Mouse (Mus musculus) stomach, embryonic 16.5 days (tissue): ENCODE data around the gene Gp9. TPM values are rescaled to one million over a fixed set of nuclear protein-coding genes. Genes with fewer than 3 reads are reported as not detected.
A peak's percentile ranks its signal among the peaks of the same experiment; 100 is the strongest.

Experiments used
- ATAC-seq: fragments of 200-750 bp; cut with Nextera tagmentation; 2 replicates; pipeline ENCODE4 v1.8.0; 2017; ENCODE audit warnings: moderate number of reproducible peaks, moderate TSS enrichment; ENCODE audit not compliant: insufficient read depth, low FRiP score
- H3K27ac ChIP-seq: fragments of 300-500 bp; sonication (generic); 2 replicates; pipeline ENCODE4 v1.5.1; 2014; ENCODE audit warnings: low read length
- H3K27me3 ChIP-seq: fragments of 300-500 bp; sonication (generic); 2 replicates; pipeline ENCODE4 v1.6.1; 2014; ENCODE audit warnings: low read length, control low read depth, mixed read lengths; ENCODE audit not compliant: control insufficient read depth, insufficient read depth
- H3K36me3 ChIP-seq: fragments of 300-500 bp; sonication (generic); 2 replicates; pipeline ENCODE4 v1.6.1; 2014; ENCODE audit warnings: low read length; ENCODE audit not compliant: control insufficient read depth, insufficient read depth
- H3K4me1 ChIP-seq: fragments of 300-500 bp; sonication (generic); 2 replicates; pipeline ENCODE4 v1.6.1; 2014; ENCODE audit warnings: low read length, control low read depth, mixed read lengths; ENCODE audit not compliant: control insufficient read depth, insufficient read depth
- H3K4me2 ChIP-seq: fragments of 300-500 bp; sonication (generic); 2 replicates; pipeline ENCODE4 v1.6.1; 2014; ENCODE audit warnings: low read depth, low read length, mixed read lengths
- H3K4me3 ChIP-seq: fragments of 300-500 bp; sonication (generic); replicated peaks from 2 replicates; pipeline ENCODE4 v1.5.1; 2014; ENCODE audit warnings: mild to moderate bottlenecking, low read length
- H3K9ac ChIP-seq: fragments of 300-500 bp; sonication (generic); 2 replicates; pipeline ENCODE4 v1.6.1; 2014; ENCODE audit warnings: low read length
- H3K9me3 ChIP-seq: fragments of 300-500 bp; sonication (generic); replicated peaks from 2 replicates; pipeline ENCODE4 v1.6.1; 2016; ENCODE audit warnings: low read length, control low read depth; ENCODE audit not compliant: control insufficient read depth
- WGBS: fragments of 180-500 bp; shearing (Covaris S2); extraction: QIAGEN DNeasy Blood & Tissue Kit; methylation state at CpG from one replicate; pipeline ENCODE4 v1.1.7; 2014; 5-methylcytosine and 5-hydroxymethylcytosine counted together
- polyA plus RNA-seq: library from polyadenylated mRNA; unstranded; fragments of >200 nt; fragmentation: Nextera tagmentation; extraction: Ambion mirVana; gene quantifications from 2 replicates; pipeline ENCODE4 v1.2.1, GENCODE M21; 2015

The Gp9 gene
- polyA plus RNA-seq, 1 experiment from 2014 or later = 1.4 TPM

- peak overlapping the region; percentile 44 for H3K9ac ChIP-seq
Observed at GRCm38 (mm10) chr6:87788896-87789587, 11.2 kb downstream of the Gp9 start.

DNA sequence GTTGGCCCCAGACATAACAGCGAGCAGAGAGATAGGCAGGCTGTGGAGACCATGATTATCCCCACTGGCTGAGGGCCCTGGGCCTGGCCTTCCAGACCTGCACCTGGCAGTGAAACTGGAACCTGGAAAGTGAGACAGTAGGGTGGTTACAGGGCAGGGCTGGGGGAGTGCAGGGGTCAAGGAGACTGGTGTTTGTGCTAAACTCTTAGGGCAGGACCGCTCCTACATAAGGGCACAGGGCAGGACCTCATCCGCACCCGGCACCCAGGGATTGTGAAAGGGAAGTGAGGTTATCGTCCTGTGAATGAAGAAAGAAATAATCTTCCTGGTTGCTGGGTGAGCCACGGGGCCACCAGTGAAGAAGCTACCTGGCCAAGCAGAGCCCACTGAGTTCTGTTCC is 11.9 kb downstream of the Gp9 start:
- peaks cover 18% of the 10 kb centered on the region for H3K4me1 ChIP-seq
- ATAC-seq = no peak
- H3K27ac ChIP-seq = peak overlapping the region; percentile 81
- H3K4me2 ChIP-seq = no peak overlapping the region
- H3K9ac ChIP-seq = peak overlapping the region; percentile 44
- 79% methylated on average over 6 of the region's 6 CpGs for WGBS
- no peak overlapping the region for H3K4me3 ChIP-seq
- H3K9me3 ChIP-seq = no peaks in the 10 kb centered on the region
- no peaks in the 10 kb centered on the region for H3K36me3 ChIP-seq
- H3K27me3 ChIP-seq = no peaks in the 10 kb centered on the region

More at GRCm38 (mm10) chr6:87788896-87789587, 11.2 kb downstream of the Gp9 start:
- Histone ChIP-seq H3K27ac (peak overlapping the region; percentile 81), H3K36me3 (no peaks in the 10 kb centered on the region), H3K9me3 (no peaks in the 10 kb centered on the region), H3K4me2 (no peak overlapping the region), H3K4me3 (no peak overlapping the region), H3K4me1 (peaks cover 18% of the 10 kb centered on the region), H3K27me3 (no peaks in the 10 kb centered on the region)
- WGBS = 27% methylated on average over 5 of the region's 5 CpGs
- peak; percentile 85 for ATAC-seq

GRCm38 (mm10) chr6:87790779-87791480 is 13.1 kb downstream of the Gp9 start:
- H3K27ac ChIP-seq = peak overlapping the region; percentile 81
- no peaks in the 10 kb centered on the region for H3K9me3 ChIP-seq
- no peak overlapping the region for H3K4me3 ChIP-seq
- peak; percentile 69; the same call in 1 of the 2 replicates for ATAC-seq
- H3K27me3 ChIP-seq = no peaks in the 10 kb centered on the region
- 59% methylated on average over 7 of the region's 7 CpGs for WGBS
- no peaks in the 10 kb centered on the region for H3K36me3 ChIP-seq
- H3K9ac ChIP-seq = peak overlapping the region; percentile 5; the same call in 1 of the 2 replicates
- no peak overlapping the region for H3K4me2 ChIP-seq
- H3K4me1 ChIP-seq = peaks cover 18% of the 10 kb centered on the region

- WGBS = 90% methylated on average over 5 of the region's 5 CpGs
- Histone ChIP-seq H3K4me2 (no peak overlapping the region), H3K9me3 (no peaks in the 10 kb centered on the region), H3K27me3 (no peaks in the 10 kb centered on the region), H3K4me1 (peaks cover 18% of the 10 kb centered on the region), H3K4me3 (no peak overlapping the region), H3K9ac (no peak overlapping the region), H3K27ac (no peak overlapping the region), H3K36me3 (no peaks in the 10 kb centered on the region)
- no peak for ATAC-seq
Observed at GRCm38 (mm10) chr6:87791826-87792225, 14.0 kb downstream of the Gp9 start.

DNA sequence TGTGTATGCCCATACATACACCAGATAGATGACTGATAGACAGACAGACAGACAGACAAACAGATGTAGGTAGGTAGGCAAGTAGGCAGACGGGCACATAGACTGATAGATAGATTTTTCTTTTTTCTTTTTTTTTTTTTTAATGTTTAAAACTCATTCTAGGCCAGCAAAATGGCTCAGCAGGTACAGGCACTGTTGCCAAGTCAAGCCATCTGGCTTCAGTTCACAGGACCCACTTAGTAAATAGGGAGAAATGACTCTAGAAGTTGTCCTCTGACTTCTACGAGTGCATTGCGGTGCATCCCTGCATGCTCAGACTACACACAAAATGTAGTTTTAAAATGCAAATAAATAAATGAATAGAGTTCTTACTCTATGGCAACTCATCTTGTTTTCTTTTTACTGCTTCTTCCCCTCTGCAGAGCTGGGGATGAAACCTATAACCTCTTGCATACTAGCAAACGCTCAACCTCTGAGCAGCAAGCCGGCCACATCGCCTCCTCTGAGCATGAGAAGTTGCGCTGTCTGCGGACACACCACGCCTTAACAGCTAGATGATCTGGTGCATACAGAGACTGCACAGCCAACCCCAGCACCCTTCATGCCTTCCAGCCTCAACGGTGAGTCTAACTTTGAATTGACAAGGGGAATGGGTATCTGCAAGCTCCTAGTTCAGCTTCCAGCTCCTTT is 16.1 kb downstream of the Gp9 start:
- no peak for ATAC-seq
- Histone ChIP-seq H3K9me3 (no peaks in the 10 kb centered on the region), H3K4me1 (peaks cover 18% of the 10 kb centered on the region), H3K4me2 (no peak overlapping the region), H3K27ac (no peak overlapping the region), H3K36me3 (no peaks in the 10 kb centered on the region), H3K9ac (no peak overlapping the region), H3K4me3 (no peak overlapping the region), H3K27me3 (no peaks in the 10 kb centered on the region)
- 93% methylated on average over 10 of the region's 10 CpGs for WGBS

- no peaks in the 10 kb centered on the region for H3K9me3 ChIP-seq
- peaks cover 7% of the 10 kb centered on the region; the same call in 1 of the 2 replicates for H3K4me1 ChIP-seq
- H3K9ac ChIP-seq = no peak overlapping the region
- no peak overlapping the region for H3K27ac ChIP-seq
- ATAC-seq = no peak
- H3K4me2 ChIP-seq = no peak overlapping the region
- H3K27me3 ChIP-seq = no peaks in the 10 kb centered on the region
- H3K36me3 ChIP-seq = no peaks in the 10 kb centered on the region
- 82% methylated on average over 6 of the region's 6 CpGs for WGBS
- no peak overlapping the region for H3K4me3 ChIP-seq
Observed at GRCm38 (mm10) chr6:87795385-87796150, 17.7 kb downstream of the Gp9 start.

- Histone ChIP-seq H3K9ac (no peak overlapping the region), H3K9me3 (no peaks in the 10 kb centered on the region), H3K27me3 (no peaks in the 10 kb centered on the region), H3K4me3 (no peak overlapping the region), H3K27ac (no peak overlapping the region), H3K36me3 (no peaks in the 10 kb centered on the region), H3K4me2 (no peak overlapping the region), H3K4me1 (no peaks in the 10 kb centered on the region)
- ATAC-seq = peak; percentile 47; the same call in 1 of the 2 replicates
- 84% methylated on average over 6 of the region's 6 CpGs for WGBS
Observed at GRCm38 (mm10) chr6:87796251-87796880, 18.5 kb downstream of the Gp9 start.

DNA sequence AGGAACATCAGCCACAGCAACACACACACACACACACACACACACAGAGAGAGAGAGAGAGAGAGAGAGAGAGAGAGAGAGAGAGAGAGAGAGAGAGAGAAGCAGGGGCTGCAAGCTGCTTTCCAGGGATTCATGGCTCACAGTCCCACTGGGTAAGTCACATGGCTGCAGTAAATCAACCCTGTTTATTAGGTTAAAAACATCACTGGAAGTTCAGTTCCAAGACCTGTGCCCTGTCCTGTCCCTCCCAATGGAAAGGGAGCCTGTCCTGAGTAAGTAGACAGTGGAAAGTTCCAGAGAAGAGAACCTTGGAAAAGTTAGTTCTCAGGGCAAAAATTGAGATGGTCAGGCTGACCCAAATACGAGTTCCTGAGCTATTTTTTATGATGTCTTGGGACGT is 19.4 kb downstream of the Gp9 start:
- no peak for ATAC-seq
- no peak overlapping the region for H3K4me2 ChIP-seq
- 27% methylated on average over 2 of the region's 2 CpGs for WGBS

More for the DNA sequence above, 19.4 kb downstream of the Gp9 start:
- H3K9me3 ChIP-seq = no peaks in the 10 kb centered on the region
- no peaks in the 10 kb centered on the region for H3K36me3 ChIP-seq
- H3K4me3 ChIP-seq = no peak overlapping the region
- H3K27ac ChIP-seq = no peak overlapping the region
- H3K27me3 ChIP-seq = no peaks in the 10 kb centered on the region
- H3K4me1 ChIP-seq = no peaks in the 10 kb centered on the region
- no peak overlapping the region for H3K9ac ChIP-seq
